Mouse (Mus musculus) forebrain, embryonic 11.5 days (tissue): ENCODE data around the gene Ank3. TPM values are rescaled to one million over a fixed set of nuclear protein-coding genes. Genes with fewer than 3 reads are reported as not detected.

ENCODE experiments used
- ATAC-seq: fragments of 200-750 bp; cut with Nextera tagmentation; replicated peaks from 2 replicates; pipeline ENCODE4 v1.8.0; 2017; ENCODE audit warnings: moderate TSS enrichment; ENCODE audit not compliant: low FRiP score
- DNase-seq: peaks from one replicate; pipeline ENCODE4 v3.0.0-alpha.2; 2017; ENCODE audit warnings: low spot score
- H3K27ac ChIP-seq: fragments of 300-500 bp; sonication (generic); 2 replicates; pipeline ENCODE4 v1.5.1; 2014; ENCODE audit warnings: low read depth, low read length
- H3K27me3 ChIP-seq: fragments of 300-500 bp; sonication (generic); 2 replicates; pipeline ENCODE4 v1.6.1; 2014; ENCODE audit warnings: mild to moderate bottlenecking, low read length, mixed read lengths; ENCODE audit not compliant: control insufficient read depth, insufficient read depth
- H3K36me3 ChIP-seq: fragments of 300-500 bp; sonication (generic); 2 replicates; pipeline ENCODE4 v1.6.1; 2014; ENCODE audit warnings: mild to moderate bottlenecking, low read length, moderate library complexity, mixed read lengths; ENCODE audit not compliant: control insufficient read depth, insufficient read depth
- H3K4me1 ChIP-seq: fragments of 300-500 bp; sonication (generic); replicated peaks from 2 replicates; pipeline ENCODE4 v1.6.1; 2014; ENCODE audit warnings: low read length, mixed read lengths; ENCODE audit not compliant: control insufficient read depth, insufficient read depth
- H3K4me2 ChIP-seq: fragments of 300-500 bp; sonication (generic); 2 replicates; pipeline ENCODE4 v1.6.1; 2014; ENCODE audit warnings: low read depth, mild to moderate bottlenecking, low read length, moderate library complexity, mixed read lengths; ENCODE audit not compliant: severe bottlenecking
- H3K4me3 ChIP-seq: fragments of 300-500 bp; sonication (generic); 2 replicates; pipeline ENCODE4 v1.5.1; 2014; ENCODE audit warnings: low read depth, low read length
- H3K9ac ChIP-seq: fragments of 300-500 bp; sonication (generic); 2 replicates; pipeline ENCODE4 v1.6.1; 2014; ENCODE audit warnings: low read length
- H3K9me3 ChIP-seq: fragments of 300-500 bp; sonication (generic); 2 replicates; pipeline ENCODE4 v1.6.1; 2016; ENCODE audit warnings: low read length, mixed read lengths; ENCODE audit not compliant: control insufficient read depth
- WGBS: fragments of 180-500 bp; shearing (Covaris S2); extraction: QIAGEN DNeasy Blood & Tissue Kit; methylation state at CpG from one replicate; pipeline ENCODE4 v1.1.7; 2014; 5-methylcytosine and 5-hydroxymethylcytosine counted together
- polyA plus RNA-seq: library from polyadenylated mRNA; unstranded; fragments of >200 nt; fragmentation: Nextera tagmentation; extraction: Ambion mirVana; gene quantifications from 2 replicates; pipeline ENCODE4 v1.2.1, GENCODE M21; 2014

Ank3 gene
- polyA plus RNA-seq, 1 experiment from 2014 or later: 44.5 TPM

DNA sequence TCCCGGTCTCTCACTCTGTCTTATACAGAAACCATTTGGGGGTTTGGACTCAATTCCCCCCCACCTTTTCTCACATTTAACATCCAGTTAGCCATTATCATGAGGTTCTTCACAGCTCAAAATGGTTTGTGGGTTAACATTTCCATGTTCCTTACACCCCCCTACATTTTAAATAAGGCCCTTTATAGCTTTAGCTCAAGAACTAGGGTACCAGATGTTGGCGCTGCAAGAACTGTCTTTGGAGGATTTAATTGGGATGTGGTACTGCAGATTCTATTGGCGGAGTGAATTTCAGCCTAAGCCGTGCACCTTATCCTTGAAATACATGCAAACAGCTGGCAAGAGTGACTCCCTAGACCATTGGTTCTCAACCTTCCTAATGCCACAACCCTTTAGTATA lies 261.2 kb downstream of the Ank3 start:
- no peak overlapping the region for H3K4me2 ChIP-seq
- no peak for ATAC-seq
- WGBS: 94% methylated on average over 4 of the region's 4 CpGs

DNA sequence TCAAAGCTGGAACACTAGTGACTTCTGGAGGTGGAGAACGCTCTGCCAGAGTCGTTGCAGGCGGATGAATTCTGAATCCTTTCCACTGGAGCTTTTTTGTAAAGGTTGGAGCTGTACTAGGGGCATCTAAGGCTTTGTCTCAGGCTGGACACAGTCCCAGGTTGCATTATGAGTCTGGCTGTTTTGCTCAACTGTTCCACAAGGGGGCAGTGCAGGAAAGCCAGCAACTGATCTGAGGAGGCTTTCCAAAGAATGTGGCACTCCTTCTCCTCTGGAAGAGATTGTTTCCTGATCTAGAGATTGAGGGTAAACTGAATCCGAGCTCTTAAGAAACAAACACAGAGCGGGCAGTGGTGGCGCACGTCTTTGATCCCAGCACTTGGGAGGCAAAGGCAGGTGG lies 263.8 kb downstream of the Ank3 start:
- Histone ChIP-seq H3K27ac (no peak overlapping the region), H3K4me2 (no peak overlapping the region), H3K9ac (no peak overlapping the region), H3K9me3 (no peaks in the 10 kb centered on the region), H3K4me3 (no peak overlapping the region), H3K36me3 (no peaks in the 10 kb centered on the region), H3K27me3 (no peaks in the 10 kb centered on the region), H3K4me1 (no peaks in the 10 kb centered on the region)
- ATAC-seq: no peak
- DNase-seq: peak; percentile 86
- 10% methylated on average over 7 of the region's 7 CpGs for WGBS

More for the DNA sequence above, 261.2 kb downstream of the Ank3 start:
- Histone ChIP-seq H3K27ac (no peak overlapping the region), H3K4me1 (no peaks in the 10 kb centered on the region), H3K9ac (no peak overlapping the region), H3K9me3 (no peaks in the 10 kb centered on the region), H3K36me3 (no peaks in the 10 kb centered on the region), H3K4me3 (no peak overlapping the region), H3K27me3 (no peaks in the 10 kb centered on the region)
- DNase-seq: no peak

DNA sequence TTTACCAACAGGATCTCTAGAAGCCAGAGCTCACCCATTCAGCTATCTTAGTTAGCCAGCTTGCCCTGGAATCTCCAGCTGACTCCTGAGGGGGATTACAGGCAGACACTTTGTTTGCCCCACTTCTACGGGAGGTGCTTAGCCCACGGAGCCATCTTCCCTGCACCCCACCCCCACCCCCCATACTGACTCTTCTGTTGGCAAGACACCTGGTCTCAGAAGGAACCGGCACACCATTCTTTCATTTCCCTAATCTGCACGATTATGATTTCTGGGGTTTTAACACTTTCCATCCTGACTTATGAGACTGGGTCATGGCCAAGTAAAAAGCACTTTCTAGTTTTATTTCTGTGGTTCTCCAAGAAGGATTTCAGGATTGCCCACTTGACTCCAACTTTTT lies 268.9 kb downstream of the Ank3 start:
- Histone ChIP-seq H3K27me3 (no peaks in the 10 kb centered on the region), H3K4me1 (no peaks in the 10 kb centered on the region), H3K9ac (no peak overlapping the region), H3K4me2 (no peak overlapping the region), H3K36me3 (no peaks in the 10 kb centered on the region), H3K27ac (no peak overlapping the region), H3K9me3 (no peaks in the 10 kb centered on the region), H3K4me3 (no peak overlapping the region)
- ATAC-seq (no peak), DNase-seq (no peak)
- WGBS: 92% methylated on average over 4 of the region's 4 CpGs

DNA sequence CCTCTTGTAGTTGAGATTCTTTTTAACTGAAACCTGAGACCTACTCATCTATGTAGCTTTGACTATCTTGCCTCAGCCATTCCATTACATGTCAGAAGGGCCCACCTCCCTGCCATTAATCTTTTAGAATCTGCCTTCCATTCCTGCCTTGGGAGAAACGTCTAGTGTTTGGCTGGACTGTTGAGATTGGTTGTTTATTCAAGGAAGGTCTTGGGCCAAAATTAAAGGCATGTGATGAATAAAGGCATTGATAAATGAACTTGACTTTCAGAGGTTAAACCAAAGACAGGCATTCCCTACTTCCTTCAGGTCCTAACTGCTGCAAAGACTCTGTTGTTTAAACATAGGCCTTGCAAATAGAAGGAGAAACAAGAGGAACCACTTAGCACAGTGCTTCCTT lies 271.9 kb downstream of the Ank3 start:
- Histone ChIP-seq H3K36me3 (no peaks in the 10 kb centered on the region), H3K9ac (no peak overlapping the region), H3K27me3 (no peaks in the 10 kb centered on the region), H3K9me3 (no peaks in the 10 kb centered on the region), H3K4me1 (no peaks in the 10 kb centered on the region), H3K4me2 (no peak overlapping the region), H3K27ac (no peak overlapping the region), H3K4me3 (no peak overlapping the region)
- ATAC-seq (no peak), DNase-seq (no peak)
- WGBS: 61% methylated on average over 1 of the region's 1 CpGs

DNA sequence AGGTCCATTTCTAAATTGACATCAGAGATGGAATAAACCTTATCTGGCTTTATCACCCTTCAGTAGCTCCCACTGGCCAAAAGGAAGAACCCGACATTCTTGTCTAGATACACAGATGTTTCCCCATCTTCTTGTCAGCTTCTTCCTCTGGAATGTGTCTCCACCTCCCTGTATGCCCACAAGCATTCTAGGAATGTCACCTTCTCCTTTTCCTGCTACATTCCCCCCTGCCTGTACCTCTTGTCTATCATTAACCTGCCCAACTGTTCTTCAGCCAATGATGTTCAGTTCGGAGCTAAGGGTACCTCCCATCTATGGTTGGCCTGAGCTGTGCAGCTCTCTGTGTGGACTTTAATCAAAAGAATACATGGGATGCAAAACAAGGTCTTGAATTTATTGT lies 272.4 kb downstream of the Ank3 start:
- no peak overlapping the region for H3K27ac ChIP-seq
- no peak overlapping the region for H3K9ac ChIP-seq
- H3K4me1 ChIP-seq: no peaks in the 10 kb centered on the region
- WGBS: 82% methylated on average over 2 of the region's 2 CpGs
- H3K27me3 ChIP-seq: no peaks in the 10 kb centered on the region
- H3K36me3 ChIP-seq: no peaks in the 10 kb centered on the region
- no peak overlapping the region for H3K4me2 ChIP-seq
- ATAC-seq: no peak
- no peak overlapping the region for H3K4me3 ChIP-seq
- no peaks in the 10 kb centered on the region for H3K9me3 ChIP-seq
- no peak for DNase-seq

DNA sequence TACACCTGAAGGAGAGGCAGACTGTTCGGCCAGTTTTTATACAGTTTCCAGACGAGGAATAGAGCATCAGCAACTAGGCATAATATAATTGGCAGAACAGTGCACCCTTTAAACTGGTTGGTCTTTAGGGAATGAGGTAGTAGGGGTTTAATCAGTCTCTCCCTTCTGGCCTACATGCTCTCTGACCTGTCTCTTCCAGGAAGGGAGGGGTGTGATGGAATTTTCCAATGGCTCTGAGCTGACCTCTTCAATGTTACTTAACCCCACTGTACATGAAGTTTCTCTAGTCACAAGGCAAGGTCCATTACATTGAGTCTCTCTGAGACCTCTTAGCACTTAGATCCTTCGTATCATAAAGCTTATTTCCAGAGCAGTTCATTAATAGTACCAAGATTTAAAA lies 272.9 kb downstream of the Ank3 start:
- 79% methylated on average over 3 of the region's 3 CpGs for WGBS
- no peak overlapping the region for H3K27ac ChIP-seq
- H3K9ac ChIP-seq: no peak overlapping the region
- no peak overlapping the region for H3K4me2 ChIP-seq
- no peak for ATAC-seq
- H3K36me3 ChIP-seq: no peaks in the 10 kb centered on the region
- no peaks in the 10 kb centered on the region for H3K27me3 ChIP-seq
- H3K4me3 ChIP-seq: no peak overlapping the region
- no peak for DNase-seq
- no peaks in the 10 kb centered on the region for H3K4me1 ChIP-seq
- H3K9me3 ChIP-seq: no peaks in the 10 kb centered on the region

DNA sequence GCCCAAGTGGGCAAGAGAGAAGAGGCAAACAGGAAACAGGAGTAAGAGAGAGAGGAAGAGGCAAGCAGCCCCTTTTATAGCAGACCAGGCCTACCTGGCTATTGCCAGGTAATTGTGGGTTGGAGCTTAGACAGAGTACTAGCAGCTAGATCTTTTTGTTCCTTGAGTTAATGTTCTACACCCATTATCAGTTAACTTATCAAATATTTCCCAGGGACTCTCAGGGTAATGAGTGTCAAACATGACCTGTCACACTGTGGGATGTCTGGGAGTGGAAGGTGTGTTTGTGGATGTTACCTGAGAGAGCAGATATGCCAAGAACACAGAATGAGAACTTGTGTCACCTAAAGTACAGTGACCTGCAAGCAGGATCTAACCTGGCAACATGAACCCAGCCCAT lies 274.0 kb downstream of the Ank3 start:
- Histone ChIP-seq H3K36me3 (no peaks in the 10 kb centered on the region), H3K9ac (no peak overlapping the region), H3K27ac (no peak overlapping the region), H3K9me3 (no peaks in the 10 kb centered on the region), H3K4me2 (no peak overlapping the region), H3K4me3 (no peak overlapping the region), H3K27me3 (no peaks in the 10 kb centered on the region), H3K4me1 (no peaks in the 10 kb centered on the region)
- ATAC-seq (no peak), DNase-seq (no peak)

DNA sequence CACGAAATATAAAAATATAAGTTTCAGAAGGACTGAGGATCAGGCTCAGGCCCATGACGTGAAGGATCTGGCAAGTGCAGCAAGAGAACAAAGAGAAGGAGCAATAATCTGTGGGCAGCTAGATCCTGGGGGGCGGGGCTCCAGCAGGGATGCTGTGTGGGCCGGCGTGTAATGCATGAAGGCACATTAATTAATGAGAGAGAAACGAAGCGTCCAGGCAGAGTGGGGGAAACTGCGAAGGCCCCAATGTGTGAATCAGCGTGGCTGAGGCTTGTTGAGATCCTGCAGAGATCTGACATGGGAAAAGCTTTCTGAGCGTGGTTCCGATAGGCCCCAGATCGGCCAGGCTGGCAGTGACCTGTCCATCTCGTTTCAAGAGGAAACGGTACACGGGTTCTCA lies 279.7 kb downstream of the Ank3 start:
- Histone ChIP-seq H3K4me2 (no peak overlapping the region), H3K36me3 (no peaks in the 10 kb centered on the region), H3K27me3 (no peaks in the 10 kb centered on the region), H3K4me3 (no peak overlapping the region), H3K9me3 (no peaks in the 10 kb centered on the region), H3K9ac (no peak overlapping the region), H3K4me1 (no peaks in the 10 kb centered on the region), H3K27ac (no peak overlapping the region)
- DNase-seq (peak; percentile 53), ATAC-seq (peak; percentile 44)
- 68% methylated on average over 15 of the region's 15 CpGs for WGBS

DNA sequence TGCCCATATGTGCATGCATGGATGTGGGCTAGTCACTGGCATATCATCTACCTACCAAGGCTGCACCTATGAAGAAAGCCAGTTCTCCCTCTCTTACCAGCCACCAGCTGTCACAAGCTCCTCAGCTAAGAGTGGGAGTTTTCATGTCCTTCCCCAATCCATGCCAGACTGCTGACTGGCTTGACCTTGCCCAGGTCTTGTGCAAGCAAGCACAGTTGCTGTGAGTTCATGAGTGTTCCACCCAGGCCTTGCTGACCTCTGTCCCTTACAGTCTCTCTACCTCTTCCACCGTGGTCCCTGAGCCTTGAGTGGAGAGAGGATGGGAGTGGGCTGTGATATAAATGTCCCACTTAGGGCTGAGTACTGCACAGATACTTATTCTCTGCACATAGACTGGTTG lies 287.8 kb downstream of the Ank3 start:
- no peak overlapping the region for H3K4me3 ChIP-seq
- H3K36me3 ChIP-seq: no peaks in the 10 kb centered on the region
- no peak for DNase-seq
- no peak for ATAC-seq
- no peaks in the 10 kb centered on the region for H3K27me3 ChIP-seq
- no peak overlapping the region for H3K4me2 ChIP-seq
- WGBS: 86% methylated on average over 1 of the region's 1 CpGs
- no peak overlapping the region for H3K9ac ChIP-seq
- no peak overlapping the region for H3K27ac ChIP-seq
- peaks cover 7% of the 10 kb centered on the region for H3K4me1 ChIP-seq
- H3K9me3 ChIP-seq: no peaks in the 10 kb centered on the region; the same call in 1 of the 2 replicates
